Mouse (Mus musculus) cerebellum, adult 2 months (tissue): ENCODE data around the gene Olfr450.

Experiments used
- CTCF ChIP-seq: fragments of 200-500 bp; IDR thresholded peaks from 2 replicates; pipeline ENCODE4 v1.5.1; 2011; ENCODE audit warnings: low read depth, mild to moderate bottlenecking, control low read depth, low read length, moderate library complexity, borderline replicate concordance; ENCODE audit not compliant: insufficient read depth
- POLR2A ChIP-seq: fragments of 200-500 bp; IDR thresholded peaks from 2 replicates; pipeline ENCODE4 v1.6.1; 2011; ENCODE audit warnings: low read length, control low read depth, borderline replicate concordance; ENCODE audit not compliant: insufficient read depth

GRCm38 (mm10) chr6:42777066-42777465, 34.7 kb upstream of the Olfr450 start:
- no peak for TF ChIP-seq POLR2A
- TF ChIP-seq CTCF: no peak
